Mouse (Mus musculus): Measurements from ENCODE around the gene Samd5. TPM values are rescaled to one million over a fixed set of nuclear protein-coding genes. Genes with fewer than 3 reads are reported as not detected.

Samd5 gene
- polyA plus RNA-seq, 1 experiment, result 0.12 TPM

GRCm38 (mm10) chr10:9640056-9640455, 35.0 kb downstream of the Samd5 start:
- no peaks in the 10 kb centered on the region for H3K4me1 ChIP-seq (ENCODE audit: control insufficient read depth, insufficient read depth, low read length)
- TF ChIP-seq CTCF (IDR thresholded peaks at IDR 0.05; ENCODE audit: control insufficient read depth, insufficient read depth, insufficient replicate concordance, low read depth, low read length) (no peak), POLR2A (IDR thresholded peaks at IDR 0.05; ENCODE audit: control insufficient read depth, low read depth, low read length) (no peak)

GRCm38 (mm10) chr10:9625356-9625755, 49.7 kb downstream of the Samd5 start:
- Histone ChIP-seq H3K27me3 (ENCODE audit: control insufficient read depth, insufficient read depth, low read length) (no peaks in the 10 kb centered on the region), H3K36me3 (ENCODE audit: control insufficient read depth, insufficient read depth, low read length) (no peaks in the 10 kb centered on the region), H3K27ac (ENCODE audit: control insufficient read depth, insufficient read depth, low read depth, low read length) (no peak overlapping the region), H3K4me3 (ENCODE audit: control insufficient read depth, low read depth, low read length) (no peak overlapping the region), H3K4me1 (ENCODE audit: control insufficient read depth, insufficient read depth, low read length) (no peaks in the 10 kb centered on the region)
- TF ChIP-seq CTCF (IDR thresholded peaks at IDR 0.05; ENCODE audit: control insufficient read depth, insufficient read depth, insufficient replicate concordance, low read depth, low read length) (no peak), POLR2A (IDR thresholded peaks at IDR 0.05; ENCODE audit: control insufficient read depth, low read depth, low read length) (no peak)

More at GRCm38 (mm10) chr10:9640056-9640455, 35.0 kb downstream of the Samd5 start:
- H3K27me3 ChIP-seq (ENCODE audit: control insufficient read depth, insufficient read depth, low read length), result no peaks in the 10 kb centered on the region
- no peak overlapping the region for H3K4me3 ChIP-seq (ENCODE audit: control insufficient read depth, low read depth, low read length)
- H3K27ac ChIP-seq (ENCODE audit: control insufficient read depth, insufficient read depth, low read depth, low read length), result no peak overlapping the region
- no peaks in the 10 kb centered on the region for H3K36me3 ChIP-seq (ENCODE audit: control insufficient read depth, insufficient read depth, low read length)

- no peak overlapping the region for H3K4me3 ChIP-seq (ENCODE audit: control insufficient read depth, low read depth, low read length)
Observed at GRCm38 (mm10) chr10:9621926-9622688, 52.9 kb downstream of the Samd5 start.

GRCm38 (mm10) chr10:9621055-9621454, 54.0 kb downstream of the Samd5 start:
- Histone ChIP-seq H3K4me1 (ENCODE audit: control insufficient read depth, insufficient read depth, low read length) (no peaks in the 10 kb centered on the region), H3K4me3 (ENCODE audit: control insufficient read depth, low read depth, low read length) (no peak overlapping the region), H3K27ac (ENCODE audit: control insufficient read depth, insufficient read depth, low read depth, low read length) (no peak overlapping the region), H3K36me3 (ENCODE audit: control insufficient read depth, insufficient read depth, low read length) (no peaks in the 10 kb centered on the region), H3K27me3 (ENCODE audit: control insufficient read depth, insufficient read depth, low read length) (no peaks in the 10 kb centered on the region)
- no peak for TF ChIP-seq POLR2A (IDR thresholded peaks at IDR 0.05; ENCODE audit: control insufficient read depth, low read depth, low read length)
- TF ChIP-seq CTCF (IDR thresholded peaks at IDR 0.05; ENCODE audit: control insufficient read depth, insufficient read depth, insufficient replicate concordance, low read depth, low read length), result no peak

More at GRCm38 (mm10) chr10:9621926-9622688, 52.9 kb downstream of the Samd5 start:
- no peak for TF ChIP-seq POLR2A (IDR thresholded peaks at IDR 0.05; ENCODE audit: control insufficient read depth, low read depth, low read length)
- TF ChIP-seq CTCF (IDR thresholded peaks at IDR 0.05; ENCODE audit: control insufficient read depth, insufficient read depth, insufficient replicate concordance, low read depth, low read length), result no peak
- H3K36me3 ChIP-seq (ENCODE audit: control insufficient read depth, insufficient read depth, low read length), result no peaks in the 10 kb centered on the region
- H3K27me3 ChIP-seq (ENCODE audit: control insufficient read depth, insufficient read depth, low read length), result no peaks in the 10 kb centered on the region
- H3K27ac ChIP-seq (ENCODE audit: control insufficient read depth, insufficient read depth, low read depth, low read length), result no peak overlapping the region
- H3K4me1 ChIP-seq (ENCODE audit: control insufficient read depth, insufficient read depth, low read length), result no peaks in the 10 kb centered on the region

- no peaks in the 10 kb centered on the region for H3K36me3 ChIP-seq (ENCODE audit: control insufficient read depth, insufficient read depth, low read length)
- H3K4me1 ChIP-seq (ENCODE audit: control insufficient read depth, insufficient read depth, low read length), result no peaks in the 10 kb centered on the region
- TF ChIP-seq CTCF (IDR thresholded peaks at IDR 0.05; ENCODE audit: control insufficient read depth, insufficient read depth, insufficient replicate concordance, low read depth, low read length) (no peak), POLR2A (IDR thresholded peaks at IDR 0.05; ENCODE audit: control insufficient read depth, low read depth, low read length) (no peak)
- H3K27me3 ChIP-seq (ENCODE audit: control insufficient read depth, insufficient read depth, low read length), result no peaks in the 10 kb centered on the region
- H3K27ac ChIP-seq (ENCODE audit: control insufficient read depth, insufficient read depth, low read depth, low read length), result no peak overlapping the region
- H3K4me3 ChIP-seq (ENCODE audit: control insufficient read depth, low read depth, low read length), result no peak overlapping the region
Observed at GRCm38 (mm10) chr10:9615009-9615408, 60.0 kb downstream of the Samd5 start.

- H3K36me3 ChIP-seq (ENCODE audit: control insufficient read depth, insufficient read depth, low read length), result no peaks in the 10 kb centered on the region
- no peak overlapping the region for H3K4me3 ChIP-seq (ENCODE audit: control insufficient read depth, low read depth, low read length)
- no peaks in the 10 kb centered on the region for H3K27me3 ChIP-seq (ENCODE audit: control insufficient read depth, insufficient read depth, low read length)
- H3K27ac ChIP-seq (ENCODE audit: control insufficient read depth, insufficient read depth, low read depth, low read length), result no peak overlapping the region
- TF ChIP-seq CTCF (IDR thresholded peaks at IDR 0.05; ENCODE audit: control insufficient read depth, insufficient read depth, insufficient replicate concordance, low read depth, low read length), result no peak
- TF ChIP-seq POLR2A (IDR thresholded peaks at IDR 0.05; ENCODE audit: control insufficient read depth, low read depth, low read length), result no peak
- H3K4me1 ChIP-seq (ENCODE audit: control insufficient read depth, insufficient read depth, low read length), result no peaks in the 10 kb centered on the region
Observed at GRCm38 (mm10) chr10:9608854-9609253, 66.2 kb downstream of the Samd5 start.

- Histone ChIP-seq H3K4me1 (ENCODE audit: control insufficient read depth, insufficient read depth, low read length) (no peaks in the 10 kb centered on the region), H3K36me3 (ENCODE audit: control insufficient read depth, insufficient read depth, low read length) (no peaks in the 10 kb centered on the region), H3K27me3 (ENCODE audit: control insufficient read depth, insufficient read depth, low read length) (no peaks in the 10 kb centered on the region), H3K4me3 (ENCODE audit: control insufficient read depth, low read depth, low read length) (no peak overlapping the region), H3K27ac (ENCODE audit: control insufficient read depth, insufficient read depth, low read depth, low read length) (no peak overlapping the region)
- TF ChIP-seq POLR2A (IDR thresholded peaks at IDR 0.05; ENCODE audit: control insufficient read depth, low read depth, low read length) (no peak), CTCF (IDR thresholded peaks at IDR 0.05; ENCODE audit: control insufficient read depth, insufficient read depth, insufficient replicate concordance, low read depth, low read length) (no peak)
Observed at GRCm38 (mm10) chr10:9607155-9607554, 67.9 kb downstream of the Samd5 start.

Measured in testis, adult 2 months (tissue).